Mouse (Mus musculus) heart, postnatal 10 days (tissue): ENCODE results near the gene Mrpl32. TPM values are rescaled to one million over a fixed set of nuclear protein-coding genes. Genes with fewer than 3 reads are reported as not detected.

ENCODE experiments used
- DNase-seq, 2 experiments: peaks; one replicate each; pipeline ENCODE4 v3.0.0; 2021
- intact Hi-C: fragments of 180-260 bp; cut with DNase I; formaldehyde crosslinking; loops from one replicate; pipeline ENCODE4 v1.15.1; 2025
- total RNA-seq, 2 experiments: library from RNA; stranded (reverse); gene quantifications; 2 replicates each; pipeline ENCODE4 v1.2.3; 2021

Mrpl32 gene
- total RNA-seq, result 10 to 100 TPM; 43.7 to 51.0 TPM

- peak; percentile 98 for DNase-seq
- intact Hi-C loops, result loop anchor here (2.0 to 10.0 kb wide), 2 partner anchors 18 to 658 kb away; partner anchors contain the start of genes AW209491 and B3galnt2
Measured at GRCm38 (mm10) chr13:14612926-14613529, at the start of gene Mrpl32, which contains the start of gene Psma2. TSS of gene Mrpl32 (minus strand) at chr13:14613165. TSS of gene Psma2 (plus strand) at chr13:14613240.

DNA sequence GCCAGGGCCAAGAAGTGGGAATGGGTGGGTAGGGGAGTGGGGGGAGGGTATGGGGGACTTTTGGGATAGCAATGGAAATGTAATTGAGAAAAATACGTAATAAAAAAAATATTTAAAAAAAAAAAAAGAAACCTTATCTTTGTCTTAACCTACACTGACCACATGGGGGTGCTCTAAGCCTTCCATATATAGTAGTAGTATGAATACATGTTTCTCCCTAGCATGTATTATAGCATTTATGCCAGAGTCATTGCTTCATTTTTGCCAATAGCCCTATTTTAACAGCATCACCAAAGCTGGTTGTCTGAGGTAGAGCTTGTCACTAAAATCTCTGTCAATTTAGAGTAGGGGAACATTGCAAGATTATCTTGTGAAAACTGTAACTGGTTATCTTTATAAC is 36.3 kb upstream of the Mrpl32 start:
- DNase-seq, result peak; percentile 17 to 63
- intact Hi-C loops, result loop anchor here (1.0 kb wide), 1 partner anchor 1114 kb away; no protein-coding TSS in a partner anchor

GRCm38 (mm10) chr13:14639998-14640397 is 27.0 kb upstream of the Mrpl32 start:
- intact Hi-C loops, result no loop called here
- no peak for DNase-seq

GRCm38 (mm10) chr13:14629726-14630641 is 17.0 kb upstream of the Mrpl32 start, which contains the start of gene AW209491:
TSS of gene AW209491 (plus strand) at chr13:14630154.
- intact Hi-C loops, result loop anchor here (2.0 kb wide), 1 partner anchor 17 kb away; the partner anchor contains the start of genes Mrpl32 and Psma2

DNA sequence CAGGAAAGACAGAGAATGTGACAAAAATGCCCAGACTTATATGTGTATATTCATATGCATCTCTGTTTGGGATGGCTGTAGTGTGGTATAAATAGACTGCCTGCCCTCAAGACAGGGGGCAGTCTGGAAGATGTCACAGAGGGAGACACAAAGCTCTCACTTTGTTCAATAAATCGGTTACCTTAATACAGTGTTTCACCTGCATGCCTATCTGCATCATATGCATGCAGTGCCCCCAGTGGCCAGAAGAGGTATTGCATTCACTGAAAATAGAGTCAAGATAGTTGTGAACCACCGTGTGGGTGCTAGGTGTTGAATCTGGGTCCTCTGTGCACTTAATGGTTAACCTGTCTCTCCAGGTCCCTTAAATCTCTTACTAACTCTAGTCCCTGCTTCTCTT is 5.8 kb upstream of the Mrpl32 start:
- peak; percentile 62 to 76 for DNase-seq
- intact Hi-C loops, result loop anchor here (10.0 kb wide), 1 partner anchor 664 kb away; the partner anchor contains the start of gene B3galnt2

More at GRCm38 (mm10) chr13:14629726-14630641, 17.0 kb upstream of the Mrpl32 start, which contains the start of gene AW209491:
- DNase-seq, result peak; percentile 96 to 97

DNA sequence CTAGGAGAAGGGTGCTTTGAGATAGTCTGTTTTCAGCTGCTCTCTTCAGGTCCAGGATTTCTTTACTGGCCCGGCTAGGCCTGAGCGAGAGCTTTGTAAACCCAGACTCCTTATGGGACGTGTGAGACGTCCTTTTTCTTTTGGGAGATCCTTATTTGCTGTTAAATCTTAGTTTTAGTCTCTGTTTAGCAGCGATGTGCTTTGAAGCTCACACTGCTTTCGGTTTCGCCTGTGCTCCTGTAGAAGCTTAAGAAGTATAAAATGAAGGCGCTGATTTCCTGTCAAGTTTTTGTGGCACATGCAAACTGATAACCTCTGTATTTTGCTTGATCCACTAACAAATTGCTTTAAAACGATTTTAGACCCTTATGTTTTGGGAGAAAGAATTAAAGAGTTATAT is 588 bp upstream of the Mrpl32 start:
- DNase-seq, result no peak
- intact Hi-C loops, result loop anchor here (2.0 to 10.0 kb wide), 2 partner anchors 17 to 659 kb away; partner anchors contain the start of genes AW209491 and B3galnt2

- no peak for DNase-seq
- intact Hi-C loops, result loop anchor here (2.0 to 10.0 kb wide), 2 partner anchors 18 to 658 kb away; partner anchors contain the start of genes AW209491 and B3galnt2
Measured at GRCm38 (mm10) chr13:14612463-14612862, 502 bp downstream of the Mrpl32 start.

DNA sequence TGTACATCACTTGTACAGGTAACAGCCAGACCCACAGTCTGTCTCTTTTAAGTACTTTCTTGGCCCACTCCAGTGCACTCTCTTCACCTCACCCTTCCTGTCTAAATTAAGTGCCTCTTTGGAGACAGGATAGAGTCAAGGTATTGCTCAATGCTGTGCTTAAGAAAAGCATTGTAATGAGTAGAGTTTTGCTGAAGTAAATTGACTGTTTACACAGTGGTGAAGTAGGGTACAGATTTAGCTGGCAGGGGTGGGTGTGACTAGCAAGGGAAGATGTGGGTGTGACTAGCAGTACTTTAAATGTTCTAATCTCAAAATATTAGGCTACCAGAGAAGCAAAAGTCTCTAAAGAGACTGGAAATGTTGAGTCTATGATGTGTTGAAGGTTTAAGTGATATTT is 5.3 kb downstream of the Mrpl32 start:
- no peak for DNase-seq
- intact Hi-C loops, result no loop called here

DNA sequence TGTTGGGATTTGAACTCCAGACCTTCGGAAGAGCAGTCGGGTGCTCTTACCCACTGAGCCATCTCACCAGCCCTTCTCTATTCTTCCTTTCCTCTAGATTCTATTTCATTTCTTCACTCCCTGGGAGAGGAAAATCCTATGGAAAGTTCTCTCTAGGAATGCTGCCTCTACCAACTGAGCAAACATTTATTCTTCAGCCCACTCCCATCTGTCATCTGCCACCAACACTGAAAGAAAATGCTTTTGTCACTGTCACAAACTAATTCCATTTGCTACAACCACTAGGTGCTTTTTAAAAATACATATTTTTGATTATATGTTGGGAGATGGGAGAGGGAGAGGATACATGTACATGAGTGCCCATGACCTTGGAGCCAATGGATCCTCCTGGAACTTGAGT is 10.2 kb downstream of the Mrpl32 start:
- intact Hi-C loops, result no loop called here

GRCm38 (mm10) chr13:14580392-14580791 is 32.6 kb downstream of the Mrpl32 start:
- intact Hi-C loops, result no loop called here
- DNase-seq, result no peak

More for the DNA sequence above, 10.2 kb downstream of the Mrpl32 start:
- no peak for DNase-seq

GRCm38 (mm10) chr13:14574128-14574527 is 38.8 kb downstream of the Mrpl32 start:
- DNase-seq, result no peak

GRCm38 (mm10) chr13:14561336-14561735 is 51.6 kb downstream of the Mrpl32 start:
- DNase-seq, result no peak
- intact Hi-C loops, result no loop called here

More at GRCm38 (mm10) chr13:14574128-14574527, 38.8 kb downstream of the Mrpl32 start:
- intact Hi-C loops, result no loop called here

Other genes starting within 250 kb of the Mrpl32 start
- 1 to 10 TPM in 1 of 2 experiments, under 1 TPM in 1; 0.97 to 1.1 TPM for gene Hecw1, start 89.9 kb downstream of the Mrpl32 start, total RNA-seq
- gene Psma2, start 75 bp upstream of the Mrpl32 start, total RNA-seq, result 10 to 100 TPM; 58.0 to 61.5 TPM
- 10 to 100 TPM; 11.2 to 13.9 TPM for gene AW209491, start 17.0 kb upstream of the Mrpl32 start, total RNA-seq